Mouse (Mus musculus) gastrocnemius, adult 18-20 months (tissue): ENCODE measurements around the gene Acot1. TPM values are rescaled to one million over a fixed set of nuclear protein-coding genes. Genes with fewer than 3 reads are reported as not detected.

ENCODE experiments used
- DNase-seq: peaks from one replicate; pipeline ENCODE4 v3.0.0; 2021; ENCODE audit warnings: low spot score
- long read RNA-seq, 2 experiments: library from polyadenylated mRNA; stranded (forward); transcript quantifications; one replicate each; pipeline ENCODE4 v2.0.0; 2021
- total RNA-seq, 2 experiments: library from RNA; stranded (reverse); gene quantifications; 2 replicates each; pipeline ENCODE4 v1.2.3; 2021

The Acot1 gene
- total RNA-seq, result 1 to 10 TPM; 3.1 to 3.3 TPM
- long read RNA-seq, experiment 1, result 0 reads
- long read RNA-seq, experiment 2, partial matches to known transcripts, result 0 of 3 reads
- long read RNA-seq, experiment 2, other reads (novel, unspliced or antisense), result 0 of 3 reads

- peak; percentile 56 for DNase-seq
Measured at GRCm38 (mm10) chr12:84009171-84009965, at the start of gene Acot1. Acot1 (plus strand) TSS chr12:84009490.

GRCm38 (mm10) chr12:83965235-83965634 lies 44.1 kb upstream of the Acot1 start:
- no peak for DNase-seq

- peak; percentile 53 for DNase-seq
Measured at GRCm38 (mm10) chr12:83972117-83972516, 37.2 kb upstream of the Acot1 start.

GRCm38 (mm10) chr12:83978862-83979261 lies 30.4 kb upstream of the Acot1 start:
- DNase-seq, result no peak

DNA sequence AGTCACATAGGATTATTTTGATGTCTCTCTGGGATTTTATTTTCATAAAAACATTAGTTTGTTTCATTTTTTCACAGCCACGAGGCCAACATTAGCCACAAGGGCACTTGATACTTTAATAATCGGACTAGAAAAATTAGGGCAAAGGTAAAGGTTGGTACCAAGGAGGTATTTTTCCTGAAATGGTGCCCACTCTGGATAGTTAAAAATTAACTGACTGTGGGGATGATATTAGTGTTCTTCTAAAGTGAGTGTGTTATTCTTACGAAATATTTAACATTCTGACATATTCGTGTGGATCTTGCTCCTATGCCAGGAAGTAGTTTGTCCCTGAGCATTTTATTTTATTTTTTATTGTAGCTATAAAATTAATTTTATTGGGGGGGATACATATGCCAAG lies 27.7 kb upstream of the Acot1 start:
- no peak for DNase-seq

GRCm38 (mm10) chr12:83984752-83985151 lies 24.5 kb upstream of the Acot1 start, which contains the start of gene Heatr4:
Heatr4 (minus strand) TSS chr12:83984852.
- no peak for DNase-seq

- no peak for DNase-seq
Measured at GRCm38 (mm10) chr12:83987242-83987582, 22.1 kb upstream of the Acot1 start.

- peak; percentile 79 for DNase-seq
Measured at GRCm38 (mm10) chr12:83987583-83988441, 21.5 kb upstream of the Acot1 start, which contains the start of gene Acot2. Acot2 (plus strand) TSS chr12:83987861.

GRCm38 (mm10) chr12:83988483-83988882 lies 20.8 kb upstream of the Acot1 start:
- DNase-seq, result no peak

DNA sequence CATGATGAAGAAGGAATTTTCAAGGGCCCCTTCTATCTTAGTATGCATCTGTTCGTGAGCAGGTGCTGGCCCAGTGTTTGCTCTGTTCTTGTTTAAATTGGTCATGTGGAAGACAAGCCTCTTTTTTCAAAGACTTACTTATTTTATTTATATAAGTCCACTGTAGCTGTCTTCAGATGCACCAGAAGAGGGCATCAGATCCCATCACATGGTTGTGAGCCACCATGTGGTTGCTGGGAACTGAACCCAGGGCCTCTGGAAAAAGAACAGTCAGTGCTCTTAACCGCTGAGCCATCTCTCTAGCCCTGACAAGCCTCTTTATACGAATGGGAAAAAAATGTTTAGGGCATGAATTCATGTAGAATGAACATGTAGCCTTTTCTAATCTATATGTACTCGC lies 19.9 kb upstream of the Acot1 start:
- DNase-seq, result no peak

GRCm38 (mm10) chr12:83997221-83997620 lies 12.1 kb upstream of the Acot1 start:
- DNase-seq, result no peak

DNA sequence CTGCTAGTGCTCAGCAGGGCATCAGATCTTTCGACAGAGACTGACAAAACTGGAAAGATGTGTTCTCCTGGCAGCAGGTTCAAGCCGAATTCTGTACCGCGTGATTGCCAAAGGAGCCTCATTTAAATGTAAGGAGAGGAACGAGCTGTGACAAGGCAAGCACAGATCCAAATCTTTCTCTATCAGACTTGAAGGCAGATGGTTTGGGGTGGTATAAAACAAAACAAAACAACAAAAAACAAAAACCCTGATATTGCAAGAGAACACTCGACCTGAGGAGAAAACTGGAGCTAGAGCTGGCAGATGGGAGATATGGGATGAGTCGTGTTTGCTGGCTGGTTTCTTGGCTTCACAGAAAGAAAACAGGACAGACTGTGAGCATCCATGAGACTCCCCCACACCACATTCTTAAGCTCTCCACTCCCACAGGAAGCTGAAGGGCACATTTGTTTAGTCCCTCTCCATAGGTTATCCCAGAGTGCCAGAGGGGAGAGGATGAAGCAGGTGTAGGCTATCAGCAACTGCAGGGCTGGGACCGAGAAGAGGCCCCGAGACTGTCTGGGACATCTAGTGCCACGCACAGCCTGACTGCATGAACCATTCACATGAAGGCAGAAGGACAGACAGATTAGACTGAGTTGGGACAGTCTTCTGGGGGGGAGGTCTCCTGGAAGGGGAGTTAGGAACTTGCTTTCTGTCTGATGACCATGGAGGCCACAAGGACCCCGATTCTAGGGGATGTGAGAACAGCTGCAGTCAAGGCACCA lies 10.8 kb upstream of the Acot1 start:
- no peak for DNase-seq

GRCm38 (mm10) chr12:83999237-83999636 lies 10.1 kb upstream of the Acot1 start:
- peak; percentile 84 for DNase-seq

GRCm38 (mm10) chr12:84000418-84000817 lies 8.9 kb upstream of the Acot1 start:
- DNase-seq, result no peak

DNA sequence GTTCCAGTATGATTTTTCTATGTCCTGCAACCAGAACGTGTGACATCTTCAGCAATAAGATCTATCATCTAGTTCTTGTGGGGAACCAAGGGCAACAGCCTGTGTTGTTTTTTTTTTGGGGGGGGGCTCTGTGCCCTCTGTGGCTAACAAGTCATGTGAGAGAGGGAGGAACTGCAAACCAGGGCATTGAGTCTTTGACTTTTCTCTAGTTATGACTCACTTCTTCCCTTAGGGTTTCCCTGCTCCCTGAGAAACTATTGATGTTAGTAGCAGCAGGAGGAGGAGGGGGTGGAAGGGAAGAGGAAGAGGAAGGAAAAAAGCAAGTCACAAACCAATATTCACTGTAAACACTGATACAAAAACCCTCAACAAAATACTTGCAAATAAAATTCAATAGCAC lies 5.4 kb upstream of the Acot1 start:
- DNase-seq, result no peak

- DNase-seq, result no peak
Measured at GRCm38 (mm10) chr12:84008251-84008650, 1.0 kb upstream of the Acot1 start.

GRCm38 (mm10) chr12:84008729-84009128 lies 561 bp upstream of the Acot1 start:
- no peak for DNase-seq

GRCm38 (mm10) chr12:84010201-84010600 lies 911 bp downstream of the Acot1 start:
- no peak for DNase-seq

DNA sequence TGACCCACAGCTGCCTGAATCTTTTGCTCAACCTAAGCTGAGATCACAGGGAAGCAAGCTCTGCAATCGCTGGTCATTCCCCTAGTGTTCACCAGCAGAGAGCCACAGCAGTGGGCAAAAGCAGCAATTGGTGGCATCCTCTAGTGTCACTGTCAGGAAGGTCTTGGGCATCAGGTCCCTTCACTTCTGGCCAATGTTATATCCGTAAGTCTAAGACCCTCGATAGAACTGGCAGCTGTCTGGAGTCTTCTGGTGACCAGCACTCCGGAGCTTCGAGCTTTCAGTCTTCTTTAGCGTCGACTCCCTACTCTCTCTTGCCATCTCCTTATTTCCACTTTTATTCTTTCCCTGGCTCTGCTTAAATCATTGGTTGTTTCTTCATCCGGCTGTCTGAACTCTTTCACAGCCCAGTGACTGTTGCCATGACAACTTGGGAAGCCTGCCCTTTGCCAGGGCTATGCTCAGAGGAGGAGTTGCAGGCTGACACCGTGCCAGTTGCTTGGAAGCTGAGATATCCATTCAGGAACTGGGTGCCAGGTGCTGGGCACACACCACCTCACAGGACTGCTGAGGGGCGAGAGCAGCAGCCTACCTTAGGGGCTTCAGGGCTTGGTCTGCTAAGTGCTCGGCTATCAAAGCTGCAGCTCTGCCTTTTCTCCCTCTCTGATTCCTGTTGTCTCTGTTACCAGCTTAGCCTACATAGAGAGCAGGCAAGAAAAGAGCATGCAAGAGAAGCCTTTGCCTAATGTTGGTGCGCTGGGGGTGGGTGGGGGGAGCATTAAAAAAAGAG lies 2.2 kb downstream of the Acot1 start:
- DNase-seq, result peak; percentile 44

DNA sequence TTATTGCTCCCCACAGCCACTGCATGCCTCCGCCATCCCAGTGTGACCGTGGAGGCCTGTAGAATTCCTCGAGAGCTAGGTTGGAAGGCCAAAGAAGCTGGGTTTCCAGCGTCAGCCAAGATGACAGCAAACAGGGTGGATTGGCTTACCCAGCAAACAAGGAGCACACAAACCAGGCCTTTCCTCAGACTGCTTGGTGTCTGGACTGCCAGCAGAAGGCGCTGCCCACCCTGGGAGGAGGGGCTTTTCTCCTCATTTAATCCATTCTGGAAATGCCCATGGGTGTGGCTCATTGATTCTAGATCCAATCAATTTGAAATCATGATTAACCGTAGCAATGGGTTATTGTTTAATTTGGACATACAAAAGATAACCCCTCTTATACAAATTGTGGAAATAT lies 3.8 kb downstream of the Acot1 start:
- no peak for DNase-seq

DNA sequence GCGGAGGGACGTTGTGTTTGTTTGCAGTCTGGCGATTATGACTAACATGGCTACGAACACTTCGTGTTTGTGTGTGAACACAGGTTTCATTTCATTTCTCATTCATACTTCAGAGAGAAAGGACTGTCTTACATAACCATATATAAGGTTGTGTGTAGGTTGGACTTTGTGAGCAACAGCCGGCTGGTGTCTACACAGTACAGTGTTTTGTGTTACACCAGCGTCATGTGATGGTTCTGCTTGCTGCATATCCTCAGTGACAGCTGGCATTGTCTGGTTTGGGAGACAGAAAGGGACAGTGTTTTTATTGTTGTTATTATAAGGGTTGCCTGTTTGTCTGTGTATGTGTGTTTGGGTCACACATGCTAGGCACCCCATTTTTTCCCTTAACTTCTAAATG lies 4.4 kb downstream of the Acot1 start:
- no peak for DNase-seq
